Mouse (Mus musculus): ENCODE measurements at regions not wholly inside any gene's neighbourhood (a gene's known extent, or its start where the extent isn't known, plus 50 kb on each side); places are given as distances from the start of the nearest gene placed in this dataset.

DNA sequence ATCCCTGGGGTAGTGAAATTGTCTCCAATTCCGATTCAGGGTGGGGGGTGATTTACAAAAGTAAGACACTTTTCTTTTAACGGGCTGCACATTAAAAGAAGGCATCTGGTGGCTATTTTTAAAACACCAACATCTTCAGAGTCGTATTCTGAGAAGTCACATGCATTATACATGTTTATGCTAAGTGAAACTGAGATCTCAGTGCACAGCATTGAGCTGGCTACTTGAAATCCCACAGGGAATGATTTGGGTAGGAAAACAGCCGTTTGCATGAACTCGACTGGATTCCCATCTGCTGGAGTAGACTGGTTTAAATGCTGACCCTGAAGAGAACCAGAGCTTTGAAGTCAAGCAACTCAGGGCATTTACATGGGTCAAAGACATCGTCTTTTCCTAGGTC lies 84.0 kb upstream of the Slc28a3 start:
- Histone ChIP-seq H3K36me3 (ENCODE audit: control insufficient read depth, insufficient read depth, low read length) (no peaks in the 10 kb centered on the region), H3K27ac (ENCODE audit: low read depth) (no peak overlapping the region), H3K9me3 (ENCODE audit: control insufficient read depth, low read length) (no peaks in the 10 kb centered on the region), H3K4me1 (replicated peaks; ENCODE audit: control insufficient read depth, insufficient read depth, low read length) (no peaks in the 10 kb centered on the region; the same call in 1 of the 2 replicates), H3K4me3 (ENCODE audit: low read depth, low read length) (no peak overlapping the region), H3K27me3 (replicated peaks; ENCODE audit: control insufficient read depth, insufficient read depth, low read length) (no peaks in the 10 kb centered on the region), H3K9ac (ENCODE audit: low read length) (no peak overlapping the region), H3K4me2 (ENCODE audit: low read length) (no peak overlapping the region)
- 40% methylated on average over 6 of the region's 6 CpGs for WGBS
- ATAC-seq (replicated peaks; ENCODE audit: low FRiP score, low TSS enrichment, low read depth) = no peak
- no peak for DNase-seq (ENCODE audit: low spot score)

DNA sequence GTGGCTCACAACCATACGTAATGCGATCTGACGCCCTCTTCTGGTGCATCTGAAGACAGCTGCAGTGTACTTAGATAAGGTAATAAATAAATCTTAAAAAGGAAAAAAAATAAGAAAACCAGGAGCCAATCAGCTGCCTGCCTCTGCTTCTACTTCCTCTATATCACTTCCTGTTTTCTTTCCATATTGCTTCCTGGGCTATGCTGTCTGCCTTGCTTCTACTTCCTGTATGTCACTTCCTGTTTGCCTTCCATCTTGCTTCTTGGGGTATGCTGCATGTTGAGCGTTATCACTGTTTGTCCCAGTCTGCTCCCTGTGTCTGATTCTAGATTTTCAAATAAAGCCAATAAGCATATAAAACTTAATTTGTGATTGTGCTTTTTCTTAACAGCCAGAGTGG lies 85.3 kb upstream of the Slc28a3 start:
- Histone ChIP-seq H3K27me3 (replicated peaks; ENCODE audit: control insufficient read depth, insufficient read depth, low read length) (no peaks in the 10 kb centered on the region), H3K4me1 (replicated peaks; ENCODE audit: control insufficient read depth, insufficient read depth, low read length) (no peaks in the 10 kb centered on the region; the same call in 1 of the 2 replicates), H3K27ac (ENCODE audit: low read depth) (no peak overlapping the region), H3K4me3 (ENCODE audit: low read depth, low read length) (no peak overlapping the region), H3K4me2 (ENCODE audit: low read length) (no peak overlapping the region), H3K36me3 (ENCODE audit: control insufficient read depth, insufficient read depth, low read length) (no peaks in the 10 kb centered on the region), H3K9ac (ENCODE audit: low read length) (no peak overlapping the region), H3K9me3 (ENCODE audit: control insufficient read depth, low read length) (no peaks in the 10 kb centered on the region)
- no peak for ATAC-seq (replicated peaks; ENCODE audit: low FRiP score, low TSS enrichment, low read depth)
- DNase-seq (ENCODE audit: low spot score) = no peak
- WGBS = 95% methylated on average over 4 of the region's 4 CpGs

DNA sequence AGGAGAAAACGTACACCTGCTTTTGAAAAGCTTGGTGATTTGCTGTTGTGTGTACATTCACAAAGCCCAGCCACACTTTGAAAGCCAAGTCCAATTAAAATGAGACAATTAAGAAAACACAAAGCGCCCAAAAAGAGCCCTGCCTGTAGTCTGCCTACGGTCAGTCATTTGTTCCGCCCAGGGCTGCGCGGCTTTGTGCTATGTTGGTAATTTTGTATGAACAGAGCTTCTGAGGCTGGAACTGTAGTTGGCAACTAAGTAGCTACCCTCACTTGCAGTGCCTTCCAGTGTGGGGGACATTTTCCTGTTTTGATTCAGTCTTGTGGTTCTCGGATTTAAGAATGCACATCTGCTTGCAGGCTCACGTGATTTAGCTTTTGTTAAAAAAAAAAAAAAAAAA lies 89.3 kb upstream of the Slc28a3 start:
- 88% methylated on average over 8 of the region's 8 CpGs for whole genome bisulfite sequencing
- no peaks in the 10 kb centered on the region for H3K4me1 ChIP-seq (replicated peaks; ENCODE audit: control insufficient read depth, insufficient read depth, low read length)

DNA sequence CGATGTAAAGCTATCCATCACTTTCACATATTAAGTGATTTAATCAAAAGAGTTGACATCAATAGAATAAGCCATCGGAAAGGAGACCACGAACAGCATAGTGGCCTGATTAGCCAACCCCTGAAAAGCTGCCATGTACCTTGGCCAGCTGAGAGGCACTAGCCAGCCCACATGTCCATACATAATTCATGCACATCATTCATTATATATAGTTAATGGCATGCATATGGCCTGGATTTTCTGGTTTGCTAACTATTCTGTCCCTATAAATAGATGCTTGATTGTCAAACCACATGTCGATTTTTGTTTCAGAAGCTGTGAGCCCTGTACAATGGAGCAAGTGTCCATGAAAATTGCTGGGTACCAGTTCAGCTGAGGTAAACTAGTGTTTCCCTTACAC lies 93.5 kb upstream of the Slc28a3 start:
- no peak overlapping the region for H3K4me2 ChIP-seq (ENCODE audit: low read length)
- H3K36me3 ChIP-seq (ENCODE audit: control insufficient read depth, insufficient read depth, low read length) = no peaks in the 10 kb centered on the region
- H3K27me3 ChIP-seq (replicated peaks; ENCODE audit: control insufficient read depth, insufficient read depth, low read length) = no peaks in the 10 kb centered on the region
- no peak overlapping the region for H3K27ac ChIP-seq (ENCODE audit: low read depth)
- H3K9ac ChIP-seq (ENCODE audit: low read length) = no peak overlapping the region
- 73% methylated on average over 4 of the region's 4 CpGs for WGBS
- H3K9me3 ChIP-seq (ENCODE audit: control insufficient read depth, low read length) = no peaks in the 10 kb centered on the region
- DNase-seq (ENCODE audit: low spot score) (no peak), ATAC-seq (replicated peaks; ENCODE audit: low FRiP score, low TSS enrichment, low read depth) (no peak)
- no peaks in the 10 kb centered on the region for H3K4me1 ChIP-seq (replicated peaks; ENCODE audit: control insufficient read depth, insufficient read depth, low read length)
- no peak overlapping the region for H3K4me3 ChIP-seq (ENCODE audit: low read depth, low read length)

More for the DNA sequence above, 89.3 kb upstream of the Slc28a3 start:
- Histone ChIP-seq H3K27ac (ENCODE audit: low read depth) (no peak overlapping the region), H3K9me3 (ENCODE audit: control insufficient read depth, low read length) (no peaks in the 10 kb centered on the region), H3K36me3 (ENCODE audit: control insufficient read depth, insufficient read depth, low read length) (no peaks in the 10 kb centered on the region), H3K9ac (ENCODE audit: low read length) (no peak overlapping the region), H3K27me3 (replicated peaks; ENCODE audit: control insufficient read depth, insufficient read depth, low read length) (no peaks in the 10 kb centered on the region), H3K4me3 (ENCODE audit: low read depth, low read length) (no peak overlapping the region), H3K4me2 (ENCODE audit: low read length) (no peak overlapping the region)
- no peak for ATAC-seq (replicated peaks; ENCODE audit: low FRiP score, low TSS enrichment, low read depth)
- DNase-seq (ENCODE audit: low spot score) = no peak

DNA sequence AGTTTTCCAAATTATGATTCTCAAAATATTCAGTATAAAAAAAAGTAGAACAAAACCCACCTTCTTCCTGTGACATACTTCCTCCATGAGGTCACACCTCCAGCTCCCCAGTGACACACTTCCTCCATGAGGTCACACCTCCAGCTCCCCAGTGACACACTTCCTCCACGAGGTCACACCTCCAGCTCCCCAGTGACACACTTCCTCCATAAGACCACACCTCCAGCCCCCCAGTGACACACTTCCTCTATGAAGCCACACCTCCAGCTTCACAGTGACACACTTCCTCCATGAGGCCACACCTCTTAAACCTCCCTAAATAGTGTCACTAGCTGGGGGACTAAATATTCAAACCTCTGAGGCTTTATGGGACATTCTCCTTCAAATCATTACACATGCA lies 89.8 kb upstream of the Ntrk2 start:
- 88% methylated on average over 1 of the region's 1 CpGs for WGBS
- no peak overlapping the region for H3K27ac ChIP-seq (ENCODE audit: low read depth)
- H3K36me3 ChIP-seq (ENCODE audit: control insufficient read depth, insufficient read depth, low read length) = no peaks in the 10 kb centered on the region
- no peaks in the 10 kb centered on the region for H3K27me3 ChIP-seq (replicated peaks; ENCODE audit: control insufficient read depth, insufficient read depth, low read length)
- ATAC-seq (replicated peaks; ENCODE audit: low FRiP score, low TSS enrichment, low read depth) = no peak
- no peaks in the 10 kb centered on the region for H3K4me1 ChIP-seq (replicated peaks; ENCODE audit: control insufficient read depth, insufficient read depth, low read length)
- no peaks in the 10 kb centered on the region for H3K9me3 ChIP-seq (ENCODE audit: control insufficient read depth, low read length)
- no peak overlapping the region for H3K9ac ChIP-seq (ENCODE audit: low read length)
- no peak overlapping the region for H3K4me2 ChIP-seq (ENCODE audit: low read length)
- H3K4me3 ChIP-seq (ENCODE audit: low read depth, low read length) = no peak overlapping the region
- DNase-seq (ENCODE audit: low spot score) = no peak

DNA sequence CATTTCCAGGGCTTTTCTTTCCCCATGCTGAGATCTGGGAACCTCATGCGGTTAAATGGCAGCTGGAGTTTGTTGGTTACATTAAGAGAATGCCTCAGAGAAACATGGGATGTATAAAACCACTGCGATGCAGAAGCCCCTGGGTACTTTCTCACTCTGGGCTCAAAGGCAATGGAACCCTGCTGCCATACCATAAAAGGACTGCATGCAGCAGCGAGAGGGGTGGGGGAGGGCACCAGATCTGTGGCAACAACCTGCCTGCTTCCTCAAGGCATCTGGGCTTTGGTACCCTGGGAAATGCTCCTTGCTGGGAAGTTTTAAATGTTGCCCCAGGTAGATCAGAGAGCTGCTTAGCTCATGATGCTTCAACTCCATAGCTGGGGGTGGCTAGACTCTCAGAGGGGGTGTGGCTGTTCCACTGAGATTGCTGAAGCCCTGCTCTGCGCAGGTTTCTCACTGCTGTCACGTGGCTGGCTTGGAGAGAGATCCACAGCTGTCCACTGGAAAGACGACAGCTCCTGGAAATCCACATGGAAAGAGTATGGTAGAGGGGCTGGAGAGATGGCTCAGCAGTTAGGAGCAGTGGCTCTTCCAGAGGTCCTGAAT lies 75.8 kb upstream of the Ntrk2 start:
- 14% methylated on average over 6 of the region's 6 CpGs for WGBS
- no peak overlapping the region for H3K4me3 ChIP-seq (ENCODE audit: low read depth, low read length)
- ATAC-seq (replicated peaks; ENCODE audit: low FRiP score, low TSS enrichment, low read depth) (no peak), DNase-seq (ENCODE audit: low spot score) (peak; percentile 52)
- no peak overlapping the region for H3K9ac ChIP-seq (ENCODE audit: low read length)
- no peaks in the 10 kb centered on the region for H3K9me3 ChIP-seq (ENCODE audit: control insufficient read depth, low read length)
- no peaks in the 10 kb centered on the region for H3K36me3 ChIP-seq (ENCODE audit: control insufficient read depth, insufficient read depth, low read length)
- no peaks in the 10 kb centered on the region; the same call in 1 of the 2 replicates for H3K4me1 ChIP-seq (replicated peaks; ENCODE audit: control insufficient read depth, insufficient read depth, low read length)
- 0 out of 2 replicates have a peak overlapping the region, but pooled peaks have one; percentile 22 for H3K4me2 ChIP-seq (ENCODE audit: low read length)
- H3K27me3 ChIP-seq (replicated peaks; ENCODE audit: control insufficient read depth, insufficient read depth, low read length) = no peaks in the 10 kb centered on the region
- peak overlapping the region; percentile 57 for H3K27ac ChIP-seq (ENCODE audit: low read depth)

DNA sequence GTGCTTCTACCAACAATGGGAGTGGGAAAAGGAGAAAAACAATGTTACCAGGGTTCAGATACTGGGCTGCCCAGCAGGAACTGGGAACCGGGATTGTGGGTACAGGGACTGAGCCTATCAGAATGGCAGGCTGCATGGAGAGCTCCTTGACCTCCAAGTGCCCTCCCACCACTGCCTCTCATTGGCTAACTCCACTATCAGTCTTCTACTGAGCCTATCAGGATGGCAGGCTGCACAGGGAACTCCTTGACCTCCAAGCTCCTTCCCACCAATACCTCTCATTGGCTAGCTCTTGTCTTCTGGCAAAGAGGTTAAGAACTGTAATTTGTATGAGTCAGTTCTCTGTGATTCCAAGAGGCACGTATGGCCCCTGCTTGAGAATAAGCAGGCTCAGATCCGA lies 73.6 kb upstream of the Ntrk2 start:
- H3K4me3 ChIP-seq (ENCODE audit: low read depth, low read length) = no peak overlapping the region
- H3K4me1 ChIP-seq (replicated peaks; ENCODE audit: control insufficient read depth, insufficient read depth, low read length) = no peaks in the 10 kb centered on the region; the same call in 1 of the 2 replicates
- H3K27ac ChIP-seq (ENCODE audit: low read depth) = no peak overlapping the region
- no peak overlapping the region for H3K4me2 ChIP-seq (ENCODE audit: low read length)
- no peaks in the 10 kb centered on the region for H3K27me3 ChIP-seq (replicated peaks; ENCODE audit: control insufficient read depth, insufficient read depth, low read length)
- H3K9ac ChIP-seq (ENCODE audit: low read length) = no peak overlapping the region
- WGBS = 60% methylated on average over 3 of the region's 3 CpGs
- 0 out of 2 replicates have a peak, but pooled peaks have one; percentile 23 for ATAC-seq (replicated peaks; ENCODE audit: low FRiP score, low TSS enrichment, low read depth)
- no peaks in the 10 kb centered on the region for H3K9me3 ChIP-seq (ENCODE audit: control insufficient read depth, low read length)
- no peaks in the 10 kb centered on the region for H3K36me3 ChIP-seq (ENCODE audit: control insufficient read depth, insufficient read depth, low read length)
- no peak for DNase-seq (ENCODE audit: low spot score)

DNA sequence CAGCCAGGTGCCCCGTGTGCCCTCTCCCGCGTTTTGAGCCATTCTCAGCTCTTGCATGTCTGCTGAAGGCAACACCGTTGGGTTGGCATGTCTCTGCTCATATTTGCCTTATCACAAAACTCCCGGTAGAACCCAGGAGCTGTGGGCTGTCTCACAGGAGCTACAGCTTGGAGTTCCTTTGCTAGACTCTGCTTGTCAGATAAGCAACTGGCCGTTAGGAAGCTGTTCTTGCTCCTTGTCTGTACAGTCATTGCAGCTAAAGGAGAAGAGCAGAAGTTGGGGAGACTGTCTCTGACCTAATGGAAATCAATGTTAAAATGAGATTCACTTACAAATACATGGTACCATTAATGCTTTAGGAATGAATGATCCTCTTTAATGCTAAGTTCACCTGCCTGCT lies 72.8 kb upstream of the Ntrk2 start:
- WGBS = 82% methylated on average over 6 of the region's 6 CpGs
- H3K27ac ChIP-seq (ENCODE audit: low read depth) = no peak overlapping the region
- DNase-seq (ENCODE audit: low spot score) (no peak), ATAC-seq (replicated peaks; ENCODE audit: low FRiP score, low TSS enrichment, low read depth) (no peak)
- H3K27me3 ChIP-seq (replicated peaks; ENCODE audit: control insufficient read depth, insufficient read depth, low read length) = no peaks in the 10 kb centered on the region
- H3K9me3 ChIP-seq (ENCODE audit: control insufficient read depth, low read length) = no peaks in the 10 kb centered on the region
- H3K9ac ChIP-seq (ENCODE audit: low read length) = no peak overlapping the region
- H3K4me2 ChIP-seq (ENCODE audit: low read length) = no peak overlapping the region
- H3K36me3 ChIP-seq (ENCODE audit: control insufficient read depth, insufficient read depth, low read length) = no peaks in the 10 kb centered on the region
- H3K4me3 ChIP-seq (ENCODE audit: low read depth, low read length) = no peak overlapping the region
- no peaks in the 10 kb centered on the region; the same call in 1 of the 2 replicates for H3K4me1 ChIP-seq (replicated peaks; ENCODE audit: control insufficient read depth, insufficient read depth, low read length)

DNA sequence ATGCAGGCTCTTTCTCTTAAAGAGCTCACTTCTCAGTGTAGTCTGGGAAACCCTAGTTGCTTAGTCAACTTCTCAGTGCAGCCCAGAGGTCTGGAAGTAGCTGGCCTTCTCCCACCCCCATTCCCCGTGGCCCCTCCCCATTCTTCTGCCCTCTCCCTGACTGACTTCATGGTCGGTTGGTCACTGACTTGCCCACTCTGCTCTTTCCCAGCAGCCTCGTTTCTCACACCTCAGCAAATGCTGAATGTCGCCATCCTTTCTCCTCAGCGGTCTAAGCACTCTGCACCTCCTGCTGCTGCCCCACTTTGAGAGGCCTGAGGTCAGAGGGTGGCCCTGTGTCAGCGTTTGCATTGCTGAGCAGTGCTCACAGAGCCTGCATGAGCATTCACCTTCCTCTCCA lies 70.8 kb upstream of the Ntrk2 start:
- Histone ChIP-seq H3K27ac (ENCODE audit: low read depth) (no peak overlapping the region), H3K4me1 (replicated peaks; ENCODE audit: control insufficient read depth, insufficient read depth, low read length) (no peaks in the 10 kb centered on the region; the same call in 1 of the 2 replicates), H3K4me3 (ENCODE audit: low read depth, low read length) (no peak overlapping the region), H3K36me3 (ENCODE audit: control insufficient read depth, insufficient read depth, low read length) (no peaks in the 10 kb centered on the region), H3K4me2 (ENCODE audit: low read length) (no peak overlapping the region), H3K27me3 (replicated peaks; ENCODE audit: control insufficient read depth, insufficient read depth, low read length) (no peaks in the 10 kb centered on the region), H3K9ac (ENCODE audit: low read length) (no peak overlapping the region), H3K9me3 (ENCODE audit: control insufficient read depth, low read length) (no peaks in the 10 kb centered on the region)
- DNase-seq (ENCODE audit: low spot score) = no peak
- 31% methylated on average over 6 of the region's 6 CpGs for whole genome bisulfite sequencing
- no peak for ATAC-seq (replicated peaks; ENCODE audit: low FRiP score, low TSS enrichment, low read depth)

Data from intestine, embryonic 14.5 days (tissue).